Mouse (Mus musculus): Measurements from ENCODE around the gene Meltf.

Gene Meltf

DNA sequence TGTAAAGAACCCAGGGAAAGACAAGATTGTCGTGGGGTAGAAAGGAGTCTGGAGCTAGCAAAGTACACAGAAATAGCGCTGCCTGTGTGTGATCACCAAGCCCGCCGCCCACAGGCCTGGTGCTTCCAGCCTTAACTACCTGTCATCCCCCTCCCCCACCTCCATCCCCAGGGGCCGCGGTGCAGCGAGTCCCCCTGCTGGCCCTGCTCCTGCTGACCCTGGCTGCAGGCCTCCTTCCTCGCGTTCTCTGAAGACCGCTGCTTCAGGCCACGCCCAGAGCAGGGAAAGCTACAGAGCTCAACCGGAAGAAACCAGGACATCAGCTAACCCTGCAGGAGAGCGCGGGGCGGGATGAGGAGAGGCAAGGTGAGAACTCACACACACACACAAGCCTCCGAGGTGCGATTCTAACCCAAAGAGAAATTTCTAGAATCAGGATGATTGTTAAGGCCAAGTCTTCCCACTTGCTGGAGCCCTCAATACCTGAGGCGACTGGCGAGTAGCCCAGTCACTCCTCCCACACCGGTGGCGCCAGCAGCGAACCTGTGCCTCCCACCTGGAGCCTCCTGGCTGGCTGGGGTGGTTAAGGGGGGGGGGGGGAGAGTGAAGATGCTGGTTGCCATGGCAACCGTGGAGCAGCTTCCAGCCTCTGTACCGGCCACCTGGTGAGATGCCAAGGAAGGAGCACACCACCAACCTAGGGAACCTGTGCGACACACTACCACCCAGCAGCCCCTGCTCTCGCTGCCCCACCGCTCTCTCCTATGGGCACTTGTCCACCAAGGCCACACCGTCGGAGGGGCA lies 18.6 kb downstream of the Meltf start:
- no peak for DNase-seq

DNA sequence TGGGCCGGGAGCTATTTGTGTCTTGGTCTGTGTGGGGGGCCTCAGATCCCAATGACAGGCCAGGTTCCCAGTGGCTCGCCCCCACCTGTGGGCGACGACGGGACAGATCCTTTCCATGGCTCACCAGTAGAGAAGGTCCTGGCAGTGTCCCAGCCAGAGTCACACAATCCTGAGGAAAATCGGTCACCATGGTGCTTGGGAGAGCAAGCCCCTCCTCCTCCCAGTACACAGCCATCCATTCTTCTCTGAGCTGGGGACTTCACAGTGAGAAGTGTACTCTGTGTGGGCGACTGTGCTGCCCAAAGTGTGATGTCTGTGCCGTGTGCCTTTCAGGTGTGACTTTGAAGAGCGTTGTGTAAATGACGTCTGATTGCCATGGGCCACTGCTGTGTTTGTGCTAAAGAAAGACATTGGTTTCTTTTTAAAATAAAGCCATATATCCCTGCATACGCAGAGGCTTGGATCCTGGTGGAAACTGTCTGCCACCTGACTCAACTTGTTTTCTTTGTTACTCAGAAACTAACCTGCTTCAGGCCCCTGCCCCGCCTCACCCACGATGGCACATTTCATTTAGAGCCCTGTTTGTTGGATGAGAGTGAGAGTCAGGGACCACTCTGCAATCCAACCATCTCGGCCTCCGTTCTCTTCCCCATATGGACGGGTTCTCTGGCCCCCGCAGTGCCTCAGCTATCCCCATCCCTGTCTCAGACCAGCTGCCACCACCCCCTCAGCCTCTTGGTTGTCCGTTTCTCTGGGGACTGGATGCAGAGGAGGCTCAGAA lies 20.1 kb downstream of the Meltf start:
- DNase-seq = no peak

DNA sequence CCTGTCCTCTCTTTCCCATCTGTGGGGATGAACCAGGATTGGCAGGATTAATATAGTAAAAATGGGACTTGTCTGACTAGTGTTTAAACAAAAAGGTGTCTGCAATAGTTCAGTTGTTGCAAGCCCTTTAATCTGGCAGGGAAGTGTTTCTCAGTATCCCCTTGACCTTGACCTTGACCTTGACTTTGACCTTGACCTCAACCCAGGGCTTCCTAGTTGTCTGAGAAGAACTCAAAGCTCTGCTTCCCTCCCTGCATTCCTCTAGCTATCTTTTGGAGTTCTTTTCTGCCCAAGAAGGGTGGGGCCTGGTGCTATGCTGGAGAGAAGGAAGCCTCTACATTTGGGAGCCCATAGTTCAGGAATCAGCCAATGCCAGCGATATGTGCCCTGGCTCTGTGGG lies 23.3 kb downstream of the Meltf start:
- no peak for DNase-seq

DNA sequence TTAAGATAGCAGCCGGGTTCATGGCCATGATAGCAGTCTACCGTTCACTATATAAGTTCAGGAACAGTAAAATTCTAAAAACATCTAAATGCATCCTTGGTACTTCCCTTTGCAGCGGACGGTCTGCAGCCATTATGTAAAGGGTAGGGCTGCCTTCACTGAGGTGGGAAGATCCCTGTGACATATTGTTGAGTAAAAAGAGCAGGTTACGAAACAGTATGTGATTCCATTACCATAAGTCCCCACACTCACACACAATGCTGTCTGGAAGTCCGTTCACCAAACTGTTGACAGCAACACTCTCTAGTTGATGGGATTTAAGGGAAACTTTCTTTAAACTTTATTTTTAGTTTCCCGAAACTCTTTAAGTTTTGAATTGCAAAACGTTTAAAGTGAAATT lies 24.6 kb downstream of the Meltf start:
- no peak for DNase-seq

DNA sequence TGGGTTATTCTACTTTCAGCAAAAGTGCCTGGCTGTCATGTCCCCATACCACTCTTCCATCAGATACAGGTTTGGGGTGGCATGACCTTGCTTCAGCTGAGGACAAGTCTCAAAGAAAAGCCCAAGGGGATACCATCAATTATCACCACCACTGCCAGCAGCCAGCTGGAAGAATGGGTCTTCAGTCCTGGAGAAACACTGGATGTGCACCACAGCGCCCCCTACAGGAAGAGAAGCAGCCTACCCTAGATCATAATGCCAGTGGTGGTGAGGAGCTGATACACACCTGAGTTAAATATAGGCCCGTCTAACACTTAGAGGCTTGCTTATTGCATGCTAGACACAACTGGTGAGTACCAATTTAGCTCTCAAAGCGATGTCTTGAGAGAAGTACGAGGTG lies 26.7 kb downstream of the Meltf start:
- DNase-seq = no peak

DNA sequence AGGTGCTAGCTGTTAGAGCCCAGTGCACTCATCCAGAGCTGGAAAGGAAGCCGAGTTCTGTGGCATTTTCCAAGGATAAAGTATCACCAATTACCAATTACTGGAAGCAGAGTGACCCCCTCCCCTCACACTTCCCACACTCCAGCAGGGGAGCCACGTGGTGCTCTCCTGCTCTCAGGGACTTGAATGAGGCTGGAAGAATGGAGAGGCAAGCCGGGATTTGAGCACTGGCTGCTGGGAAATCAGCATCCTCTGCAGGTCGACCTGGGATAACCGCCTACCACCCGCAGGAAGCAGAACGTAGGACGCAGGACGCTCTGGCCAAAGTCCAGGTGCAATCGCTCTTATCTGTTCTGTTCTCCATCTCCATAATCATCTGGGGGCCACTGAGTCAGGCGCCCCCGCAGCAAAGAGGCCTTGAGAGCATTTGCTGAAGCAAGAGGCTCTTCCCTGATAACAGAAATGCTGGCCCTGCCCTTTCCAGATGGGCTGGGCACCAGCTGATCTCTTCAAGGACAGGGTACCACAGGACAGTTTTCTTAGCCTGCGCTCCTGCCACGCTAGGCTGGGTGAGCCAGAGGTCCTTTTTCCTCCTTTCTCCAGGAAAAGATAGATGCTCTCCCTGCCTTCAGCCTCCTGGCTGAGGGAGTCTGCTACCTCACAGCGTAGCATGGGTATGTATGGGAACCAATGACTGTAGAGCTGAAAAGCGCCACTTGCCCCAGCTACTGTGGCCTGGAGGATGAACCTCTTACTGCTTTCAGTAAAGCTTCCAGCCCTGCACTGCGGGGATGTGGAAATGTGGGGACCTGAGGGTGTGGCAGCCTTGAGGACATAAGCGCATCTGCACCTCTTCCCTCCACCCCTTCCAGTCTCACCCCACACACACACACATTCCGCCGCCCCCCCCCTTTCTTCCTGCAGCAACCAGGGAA lies 27.5 kb downstream of the Meltf start:
- DNase-seq = no peak

DNA sequence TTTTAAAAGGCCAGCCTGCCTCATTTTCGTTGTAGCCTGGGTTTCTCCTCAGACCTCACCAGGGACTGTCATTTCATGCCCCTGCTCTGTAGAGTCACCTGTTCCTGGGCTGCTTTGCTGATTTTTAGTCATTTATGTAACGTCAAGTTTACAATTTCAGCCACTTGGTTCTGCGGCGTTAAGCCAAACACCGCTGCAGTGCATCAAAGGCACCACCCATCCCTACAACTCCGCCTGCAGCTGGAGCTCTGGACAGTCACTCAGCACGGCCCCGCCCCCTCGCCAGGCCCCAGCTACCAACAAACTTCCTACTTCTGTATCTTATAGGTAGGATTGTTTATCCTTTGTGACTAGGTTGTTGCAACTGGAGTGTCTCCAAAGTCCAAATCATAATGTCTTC lies 28.3 kb downstream of the Meltf start:
- DNase-seq = no peak

DNA sequence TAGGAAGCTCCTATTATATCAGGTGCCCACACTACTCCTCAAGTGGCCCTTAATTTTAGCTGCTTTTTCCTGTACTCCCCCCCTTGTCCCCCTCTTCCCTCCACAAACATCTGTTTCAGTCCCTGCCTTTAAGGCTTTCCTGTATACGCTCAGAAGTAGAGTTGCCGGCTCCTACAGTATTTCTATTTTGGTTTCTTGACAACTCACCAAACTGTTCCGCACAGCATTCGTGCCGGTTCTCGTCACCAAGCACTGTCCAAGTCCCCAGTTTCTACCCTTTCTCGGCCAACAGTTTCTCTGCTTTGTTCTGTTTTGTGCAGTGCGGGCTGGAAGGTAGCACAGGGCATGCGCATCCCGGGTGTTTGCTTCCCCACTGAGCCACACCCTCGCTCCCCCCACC lies 30.3 kb downstream of the Meltf start:
- DNase-seq = no peak

DNA sequence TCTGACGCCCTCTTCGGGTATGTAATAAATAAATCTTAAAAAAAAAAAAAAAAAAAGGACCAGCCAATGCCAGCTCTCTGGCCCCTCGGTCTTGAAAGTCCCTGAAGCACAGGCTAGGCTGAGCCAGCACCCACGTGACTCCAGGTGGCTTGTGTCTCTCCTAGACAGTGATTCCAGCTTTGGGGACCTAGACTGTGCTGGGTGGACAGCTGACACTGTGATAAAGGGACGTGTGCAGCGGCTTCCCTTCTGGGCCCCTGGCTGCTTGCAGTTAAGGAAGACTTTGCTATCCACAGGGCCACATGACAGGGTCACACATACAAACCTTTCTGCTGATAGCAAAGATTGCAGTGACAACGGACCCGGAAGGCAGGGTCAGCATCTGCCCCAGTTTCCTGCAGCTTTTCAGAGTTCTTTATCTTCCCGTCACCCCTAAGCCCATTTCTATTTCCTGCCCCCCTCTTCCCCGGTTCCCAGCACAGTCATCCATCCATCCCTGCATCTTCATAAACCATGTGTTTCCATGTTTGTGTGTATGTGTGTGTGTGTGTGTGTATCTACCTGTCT lies 31.8 kb downstream of the Meltf start:
- DNase-seq = no peak

DNA sequence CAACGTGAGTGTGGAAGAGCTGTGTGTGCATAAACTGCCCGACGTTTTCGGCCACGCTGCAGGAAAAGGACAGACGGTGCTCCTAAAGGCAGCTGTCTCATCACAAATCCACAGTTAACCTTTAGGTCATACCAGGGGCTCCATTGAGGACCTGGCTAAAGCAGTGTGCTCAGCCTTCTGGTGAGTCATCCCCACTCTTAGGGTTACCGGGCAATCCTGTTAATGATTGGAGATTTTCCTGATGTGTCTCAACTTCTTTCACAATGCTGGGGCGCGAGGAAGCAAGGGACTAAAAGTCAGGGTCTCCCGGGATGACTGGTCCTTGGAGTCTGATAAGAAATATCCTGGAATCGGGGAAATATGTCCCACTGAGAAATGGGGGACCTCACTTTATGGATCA lies 39.2 kb downstream of the Meltf start:
- DNase-seq = no peak

DNA sequence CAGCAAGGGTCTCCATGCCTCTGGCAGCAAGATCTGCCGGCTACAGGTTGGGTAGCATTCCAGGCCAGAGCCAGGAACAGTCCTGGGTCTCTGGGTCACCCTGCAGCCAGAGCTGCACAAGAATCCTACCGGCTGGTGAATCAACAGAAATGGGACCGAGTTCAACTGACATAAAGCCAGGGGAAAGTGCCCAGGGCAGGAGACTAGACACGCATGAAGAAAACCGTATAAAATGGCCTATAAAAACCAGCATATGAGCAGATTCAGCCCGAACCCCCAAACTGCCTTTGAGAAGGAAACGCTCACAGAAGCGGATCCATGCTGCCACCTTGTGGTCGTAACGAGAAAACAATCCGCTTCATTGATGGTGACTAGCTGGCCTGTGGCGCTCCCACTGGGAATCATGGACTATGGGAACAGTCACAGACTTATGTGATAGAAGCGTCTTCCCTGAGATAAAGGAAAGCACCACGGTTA lies 39.7 kb downstream of the Meltf start:
- DNase-seq = no peak

DNA sequence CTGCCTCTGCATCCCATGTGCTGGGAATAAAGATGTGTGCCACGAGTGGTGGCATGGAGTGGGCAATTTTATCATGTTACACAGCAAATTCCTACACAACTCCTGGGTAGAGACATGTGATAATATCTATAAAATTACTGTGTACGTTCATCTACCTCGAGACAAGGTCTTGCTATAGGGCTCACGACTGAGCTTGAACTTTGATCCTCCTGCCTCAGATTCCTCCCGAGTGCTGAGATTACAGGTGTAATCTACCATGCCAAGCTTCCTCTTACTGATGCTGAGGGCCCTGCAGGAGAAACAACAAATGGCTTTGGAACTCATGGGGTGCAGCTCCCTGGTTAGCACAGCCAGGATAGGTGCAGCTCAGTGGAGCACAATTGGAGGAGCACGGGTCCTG lies 45.8 kb downstream of the Meltf start:
- DNase-seq = no peak

DNA sequence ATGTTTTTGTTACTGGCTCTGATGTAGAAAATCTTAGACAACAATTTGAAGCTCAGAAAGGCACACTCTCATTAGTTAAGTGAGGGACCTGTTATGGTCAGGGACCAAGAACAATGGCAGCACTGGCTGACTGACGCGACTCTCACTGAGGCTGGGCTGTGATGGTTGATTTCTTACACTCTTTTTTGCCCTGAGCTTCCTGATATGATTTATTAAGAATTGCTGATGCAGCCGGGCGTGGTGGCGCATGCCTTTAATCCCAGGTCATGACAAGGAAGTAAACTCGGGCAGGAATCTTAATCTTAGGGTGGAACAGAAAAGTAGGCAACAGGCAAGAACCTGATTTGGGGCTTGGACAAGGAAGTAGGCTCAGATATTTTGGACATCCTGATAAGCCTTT lies 47.5 kb downstream of the Meltf start:
- DNase-seq = no peak

DNA sequence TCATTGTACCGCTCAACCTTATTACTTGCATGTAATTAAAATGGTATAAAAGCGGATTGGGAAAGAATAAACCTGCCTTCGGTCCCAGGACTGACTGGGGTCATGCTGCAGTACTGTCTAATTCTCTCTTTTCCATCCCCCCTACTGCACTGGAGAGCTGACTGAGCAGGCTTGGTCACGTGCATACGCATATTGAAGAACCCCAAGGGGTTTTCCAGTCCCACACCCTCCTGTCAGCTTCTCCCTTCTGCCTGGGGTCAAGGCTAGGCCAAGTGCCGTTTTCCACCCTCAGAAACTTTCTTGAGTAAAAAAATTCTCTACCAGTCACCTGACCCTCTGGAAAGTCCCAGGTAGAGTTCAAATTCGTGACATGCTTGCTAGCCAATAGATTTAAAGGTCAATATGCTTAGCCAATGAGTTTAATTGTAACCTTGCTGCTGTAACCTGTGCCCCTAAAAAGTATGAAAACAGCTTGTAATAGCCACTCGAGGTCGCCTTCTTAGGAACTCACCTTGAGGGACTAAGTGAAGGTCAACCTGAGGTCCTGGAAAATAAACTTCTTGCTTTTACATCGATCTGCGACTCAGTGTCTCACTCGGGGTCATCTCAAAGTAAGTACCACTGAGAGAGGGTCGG lies 48.1 kb downstream of the Meltf start:
- no peak for DNase-seq

DNA sequence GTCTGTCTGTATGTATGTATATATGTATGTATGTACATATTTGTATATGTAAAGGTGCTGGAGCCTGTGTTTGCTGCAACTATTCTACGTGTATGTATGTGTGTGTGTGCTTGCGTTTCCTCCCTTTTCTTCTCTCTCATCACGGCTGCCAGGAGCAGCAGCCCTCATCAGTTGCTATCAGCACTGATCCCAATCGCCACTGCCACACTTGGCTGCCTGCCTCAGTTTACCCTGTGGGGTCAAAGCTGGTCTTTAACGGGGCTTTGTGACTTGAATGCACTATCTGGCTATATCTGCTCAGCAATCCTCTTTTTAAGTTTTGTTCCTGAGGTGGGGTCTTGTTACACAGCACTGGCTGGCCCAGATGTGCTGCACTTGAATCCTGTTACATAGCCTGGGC lies 48.8 kb downstream of the Meltf start:
- DNase-seq = no peak

DNA sequence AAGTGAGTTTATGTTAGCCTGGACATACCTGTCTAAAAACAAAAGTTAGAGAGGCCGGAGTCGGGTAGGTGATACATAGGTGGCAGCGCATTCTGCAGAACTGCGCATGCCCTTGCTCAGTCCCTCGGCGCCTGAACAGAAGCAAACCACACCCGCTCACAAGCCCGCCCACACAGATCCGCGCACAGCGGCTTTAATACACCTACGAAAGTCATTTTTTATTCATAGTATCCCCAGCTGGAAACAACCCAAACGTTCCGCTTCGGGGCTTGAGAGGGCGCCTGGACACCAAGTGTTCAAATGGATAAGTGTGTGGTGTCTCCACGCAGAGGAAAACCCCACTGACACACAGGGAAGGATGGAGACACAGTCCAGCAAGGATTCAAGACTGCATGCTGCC lies 52.7 kb downstream of the Meltf start:
- no peak for DNase-seq

DNA sequence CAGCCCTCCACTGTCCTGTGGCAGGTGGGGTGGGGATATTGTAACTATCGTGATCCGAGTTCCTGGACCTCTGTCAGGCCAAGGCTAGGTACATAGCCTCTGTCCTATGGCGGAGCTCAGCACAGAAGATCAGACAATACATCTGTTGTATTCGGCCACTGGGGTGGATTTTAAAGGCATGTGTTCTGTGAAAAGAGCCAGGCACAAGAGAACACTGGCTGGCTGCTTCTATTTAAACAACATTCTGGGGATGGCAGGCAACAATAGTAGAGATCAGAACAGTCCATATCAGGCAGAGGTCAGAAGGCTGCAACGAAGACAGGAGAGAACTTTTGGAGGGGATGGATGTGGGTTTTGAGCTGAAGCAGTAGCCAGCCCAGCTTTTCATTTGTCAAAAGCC lies 53.6 kb downstream of the Meltf start:
- no peak for DNase-seq

DNA sequence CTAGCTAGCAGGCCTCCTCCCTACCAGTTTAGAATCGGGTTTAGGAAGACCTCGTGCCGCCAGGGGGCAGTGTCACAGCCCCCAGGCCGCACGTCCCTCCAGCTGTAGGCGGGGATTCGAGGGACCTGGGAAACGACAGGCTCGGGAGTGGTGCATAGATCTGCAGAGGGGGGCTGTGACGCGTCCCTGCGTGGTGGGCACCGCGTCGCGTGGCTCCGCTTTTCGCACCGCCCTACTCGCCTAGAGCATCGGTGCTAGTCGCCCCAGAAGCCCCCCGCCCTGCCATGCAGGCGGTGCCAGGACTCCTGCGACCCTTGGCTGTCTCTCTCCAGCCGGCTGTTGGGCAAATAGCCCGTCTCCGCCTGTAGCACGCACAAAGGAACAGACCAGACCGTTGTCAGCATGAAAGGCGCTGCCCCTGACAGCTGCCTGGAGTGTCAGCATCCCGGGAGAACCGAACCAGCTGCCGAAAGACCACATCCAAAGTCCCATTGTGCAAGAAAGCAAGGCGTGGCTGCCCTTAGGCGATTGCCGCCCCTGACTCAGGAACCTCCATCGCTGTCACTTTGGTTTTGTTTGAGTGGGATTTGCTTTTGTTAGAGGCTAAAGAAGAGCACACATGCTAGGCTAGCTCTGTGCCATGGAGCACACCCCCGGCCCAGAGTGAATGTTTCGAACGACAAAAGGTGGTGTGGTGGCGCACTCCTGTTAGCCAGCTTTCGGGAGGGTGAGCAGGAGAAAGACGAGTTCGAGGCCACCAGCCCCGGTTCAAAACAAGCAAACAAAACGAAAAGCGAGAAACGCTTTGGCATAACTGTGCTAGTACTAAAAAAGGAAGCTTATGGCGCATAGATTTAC lies 54.5 kb downstream of the Meltf start:
- peak; percentile 77 to 81 for DNase-seq

DNA sequence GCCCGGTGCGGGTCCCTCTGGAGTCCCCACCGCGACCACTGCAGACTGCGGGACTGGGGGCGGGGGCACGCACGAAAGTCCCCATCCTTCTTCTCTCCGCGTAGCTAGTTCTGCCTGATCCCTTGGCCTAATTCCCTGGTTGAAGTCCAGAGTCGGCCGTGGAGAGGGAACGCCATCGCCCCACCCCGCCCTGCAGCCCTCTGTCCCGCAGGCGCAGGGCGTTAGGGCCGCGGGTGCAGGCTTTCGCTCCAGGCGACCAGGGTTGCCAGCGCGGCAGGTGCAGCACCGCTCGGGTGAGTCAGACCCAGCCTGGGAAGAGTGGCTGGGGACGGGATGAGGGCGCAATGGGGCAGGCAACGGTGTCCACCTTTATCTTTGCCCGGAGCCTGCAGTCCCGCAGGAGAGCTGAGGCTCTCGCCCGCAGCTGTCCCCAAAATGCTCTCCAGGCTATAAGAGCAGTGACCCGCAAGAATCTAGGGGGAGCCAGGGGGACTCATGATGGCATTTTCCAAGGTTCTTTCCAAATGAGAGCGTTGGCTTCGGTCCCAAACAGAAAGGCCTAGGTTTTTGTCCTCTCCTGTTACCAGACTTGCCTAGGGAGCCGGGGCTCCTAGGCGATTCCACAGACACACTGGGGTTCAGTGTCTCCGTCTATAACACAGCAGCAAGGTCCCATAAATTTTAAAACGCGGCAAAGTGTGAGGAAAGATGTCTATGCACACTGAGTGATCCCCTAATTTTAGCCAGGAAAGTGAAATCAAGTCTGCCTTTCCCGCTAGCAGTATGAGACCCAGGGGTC lies 55.3 kb downstream of the Meltf start, which contains the start of gene Pigz:
Pigz (plus strand) TSS at position 101 of the 799 bp plus-strand sequence.
- DNase-seq = no peak

DNA sequence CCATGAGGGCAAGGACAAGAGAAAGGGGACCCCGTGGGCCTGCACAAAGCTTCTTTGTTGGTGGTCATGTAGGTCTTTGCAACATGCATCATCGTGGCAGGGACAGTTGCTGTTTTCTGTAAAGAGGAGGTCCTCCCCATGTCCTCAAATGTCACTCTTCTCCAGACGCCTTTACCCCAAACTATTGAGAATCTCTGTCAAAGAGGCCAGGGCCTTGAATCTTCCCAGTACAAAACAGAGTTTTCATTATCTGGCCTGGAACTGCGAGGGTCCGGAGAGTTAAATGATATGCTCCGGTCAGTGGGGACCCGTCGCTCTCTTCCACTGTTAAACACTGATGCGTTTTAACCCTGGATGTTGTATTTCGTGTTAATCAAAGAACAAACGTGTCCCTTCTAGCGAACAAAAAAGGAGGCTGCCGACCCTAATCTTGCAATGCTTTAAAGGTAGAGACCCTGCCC lies 56.0 kb downstream of the Meltf start:
- DNase-seq = no peak

Measured in thymus, adult 18-20 months (tissue).